23 mouse cellular contexts compared by ENCODE assay signal in the genomic region with DNA sequence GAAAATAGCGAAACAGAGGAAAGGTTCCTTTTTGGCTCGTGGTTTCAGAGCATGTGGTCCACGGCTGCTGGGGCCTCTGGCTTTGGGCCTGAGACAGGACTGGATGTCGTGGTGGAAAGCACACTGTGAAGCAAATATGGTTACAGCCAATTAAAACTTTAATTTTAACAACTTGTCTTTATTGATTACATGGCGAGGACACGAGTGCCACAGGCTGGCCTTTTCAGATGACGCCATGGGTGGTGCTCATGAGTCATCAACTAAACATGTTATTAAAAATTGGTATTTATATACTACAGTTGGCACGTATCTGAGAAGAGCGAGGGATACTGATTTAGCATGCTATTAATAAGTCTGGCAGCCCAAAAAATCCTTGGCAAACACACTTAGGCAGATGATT. TPM values are rescaled to one million over a fixed set of nuclear protein-coding genes. Genes with fewer than 3 reads are reported as not detected.
DNase-seq lines count a peak whose midpoint lies in the region; ATAC-seq lines count a peak whose summit lies in the region.
"Had no signal": no experiment of that assay in that cellular context is flagged by ENCODE, and none has a peak within 500 bp of the region (broad histone marks: within the 10 kb centered on the region; RNA-seq: fewer than 3 reads in every experiment).

No protein-coding gene starts in this region.

- no peak overlapping the region for H3K4me3 ChIP-seq in forebrain, embryonic 16.5 days (replicated peaks; ENCODE audit: low read length)
- no peak overlapping the region for H3K4me3 ChIP-seq in forebrain, embryonic 10.5 days
- H3K4me3 ChIP-seq: embryonic facial prominence, embryonic 15.5 days; heart, embryonic 10.5 days; hindbrain, embryonic 15.5 days; midbrain, embryonic 12.5 days had no signal

- 0 out of 2 replicates have a peak, but pooled peaks have one; percentile 45 for ATAC-seq in forebrain, embryonic 16.5 days
- ATAC-seq: activated CD4-positive, CD25-positive, alpha-beta regulatory T cell, adult 4 months had no signal

- DNase-seq in forebrain, embryonic 10.5 days (ENCODE audit: extremely low spot score, low spot score), result no peak
- DNase-seq in left cerebral cortex, postnatal 4 days, result peak; percentile 67
- DNase-seq in left cerebral cortex, adult 8-10 months (ENCODE audit: low spot score in 2 of 2), result no peak
- DNase-seq in cerebellum, adult 18-20 months, result peak; percentile 71 to 74
- peak; percentile 66 to 75 for DNase-seq in cerebellum, postnatal 36 days
- DNase-seq in testis, postnatal 14 days (ENCODE audit: low spot score), result no peak
- DNase-seq: adrenal gland, postnatal 14 days; B cell, adult 2 months; embryo, embryonic 11 days; gastrocnemius, postnatal 10 days; heart, postnatal 10 days; kidney, adult 11 months; lung, adult 2 months; thymus, adult 2 months had no signal

- 58% methylated on average over 9 of the region's 9 CpGs for WGBS in forebrain, embryonic 16.5 days
- WGBS in forebrain, embryonic 10.5 days, result 89% methylated on average over 9 of the region's 9 CpGs

- H3K27me3 ChIP-seq in forebrain, embryonic 16.5 days (replicated peaks; ENCODE audit: control insufficient read depth, insufficient read depth, low read length), result peaks cover 4% of the 10 kb centered on the region; the same call in 1 of the 2 replicates
- H3K27me3 ChIP-seq in forebrain, embryonic 10.5 days (ENCODE audit: poor library complexity, severe bottlenecking), result peaks cover 33% of the 10 kb centered on the region

- H3K27ac ChIP-seq in forebrain, embryonic 16.5 days (ENCODE audit: low read length), result no peak overlapping the region
- no peak overlapping the region for H3K27ac ChIP-seq in forebrain, embryonic 10.5 days
- H3K27ac ChIP-seq: embryonic facial prominence, embryonic 15.5 days; heart, embryonic 10.5 days; hindbrain, embryonic 15.5 days; kidney, postnatal 0 days; macrophage; midbrain, embryonic 12.5 days had no signal

- intact Hi-C loops in left cerebral cortex, postnatal 4 days (cut with DNase I), result no loop called here

- H3K9ac ChIP-seq in forebrain, embryonic 16.5 days (replicated peaks; ENCODE audit: low read depth, low read length), result no peak overlapping the region
- H3K9ac ChIP-seq: embryonic facial prominence, embryonic 15.5 days; hindbrain, embryonic 15.5 days; midbrain, embryonic 12.5 days had no signal

- peaks cover 5% of the 10 kb centered on the region for H3K4me1 ChIP-seq in forebrain, embryonic 16.5 days (replicated peaks; ENCODE audit: control insufficient read depth, insufficient read depth, low read length)
- peaks cover 11% of the 10 kb centered on the region for H3K4me1 ChIP-seq in forebrain, embryonic 10.5 days
- H3K4me1 ChIP-seq: embryonic facial prominence, embryonic 15.5 days; heart, embryonic 10.5 days; hindbrain, embryonic 15.5 days had no signal

- H3K4me2 ChIP-seq in forebrain, embryonic 16.5 days (ENCODE audit: low read length), result no peak overlapping the region
- H3K4me2 ChIP-seq: embryonic facial prominence, embryonic 15.5 days; hindbrain, embryonic 15.5 days; liver, embryonic 11.5 days; midbrain, embryonic 12.5 days had no signal

- no peaks in the 10 kb centered on the region for H3K36me3 ChIP-seq in forebrain, embryonic 16.5 days (ENCODE audit: control insufficient read depth, insufficient read depth)
- no peaks in the 10 kb centered on the region for H3K36me3 ChIP-seq in forebrain, embryonic 10.5 days (replicated peaks)
- H3K36me3 ChIP-seq: embryonic facial prominence, embryonic 15.5 days; heart, embryonic 10.5 days; hindbrain, embryonic 15.5 days; midbrain, embryonic 12.5 days had no signal

- H3K9me3 ChIP-seq in forebrain, embryonic 16.5 days (ENCODE audit: control insufficient read depth, low read length), result no peaks in the 10 kb centered on the region
- 0 out of 2 replicates have a peak, but pooled peaks cover 4% of the 10 kb centered on the region for H3K9me3 ChIP-seq in forebrain, embryonic 10.5 days
- H3K9me3 ChIP-seq: embryonic facial prominence, embryonic 15.5 days; heart, embryonic 10.5 days; hindbrain, embryonic 15.5 days; midbrain, embryonic 12.5 days had no signal

RNA-seq across cellular contexts. Expression of gene Sowahb, which starts 7.1 kb away (rescaled TPM):
- polyA plus RNA-seq in forebrain, embryonic 16.5 days (2015; fragmentation: Nextera tagmentation; extraction: Ambion mirVana), result 0.06 TPM in 1 of 2 replicates, not detected in the other
- 0.21 and 0.43 TPM in 2 replicates for polyA plus RNA-seq in forebrain, embryonic 10.5 days (2016; fragmentation: Nextera tagmentation; extraction: Ambion mirVana)
- total RNA-seq in left cerebral cortex, postnatal 4 days (2021), result under 1 TPM; 0.64 to 0.74 TPM
- 10 to 100 TPM; 15.2 to 18.2 (median 17.4) TPM for total RNA-seq in left cerebral cortex, adult 8-10 months (2022)
- polyA plus RNA-seq: activated CD4-positive, CD25-positive, alpha-beta regulatory T cell, adult 4 months; hindbrain, embryonic 15.5 days; macrophage had no signal

RNA-seq across cellular contexts. Expression of gene Sept11, which starts 41.3 kb away (rescaled TPM):
- 175 and 198 TPM in 2 replicates for polyA plus RNA-seq in forebrain, embryonic 16.5 days (2015; fragmentation: Nextera tagmentation; extraction: Ambion mirVana)
- polyA plus RNA-seq in forebrain, embryonic 10.5 days (2016; fragmentation: Nextera tagmentation; extraction: Ambion mirVana), result 277 and 280 TPM in 2 replicates
- 100 to 1,000 TPM; 204 to 212 TPM for total RNA-seq in left cerebral cortex, postnatal 4 days (2021)
- total RNA-seq in left cerebral cortex, adult 8-10 months (2022), result 100 to 1,000 TPM; 172 to 182 (median 180) TPM

Comparison
In these comparisons a context has a peak if more than half of its experiments do, and no peak if none do; other contexts are left out.
1. DNase-seq: peak in left cerebral cortex, postnatal 4 days (single experiment), cerebellum, adult 18-20 months (2 of 2) and cerebellum, postnatal 36 days (2 of 2); none in forebrain, embryonic 10.5 days (single experiment), left cerebral cortex, adult 8-10 months (0 of 2) and testis, postnatal 14 days (single experiment).
2. RNA of gene Sowahb, which starts 7.1 kb away (total RNA-seq): 15.2 to 18.2 TPM in left cerebral cortex, adult 8-10 months; 0.64 to 0.74 TPM in left cerebral cortex, postnatal 4 days; every median in the first group is over 4 times any median in the second.